Mouse (Mus musculus) olfactory bulb, adult 2 months (tissue): Measurements from ENCODE around the gene Lmod1. TPM values are rescaled to one million over a fixed set of nuclear protein-coding genes. Genes with fewer than 3 reads are reported as not detected.

Experiments used
- H3K27ac ChIP-seq: fragments of 200-500 bp; 2 replicates; pipeline ENCODE4 v1.5.1; 2012; ENCODE audit warnings: low read depth, low read length; ENCODE audit not compliant: insufficient read depth
- H3K4me1 ChIP-seq: fragments of 200-500 bp; 2 replicates; pipeline ENCODE4 v1.6.1; 2012; ENCODE audit warnings: low read length; ENCODE audit not compliant: control insufficient read depth, insufficient read depth
- H3K4me3 ChIP-seq: fragments of 200-500 bp; 2 replicates; pipeline ENCODE4 v1.5.1; 2012; ENCODE audit warnings: mild to moderate bottlenecking, low read depth, low read length, moderate library complexity; ENCODE audit not compliant: insufficient read depth
- CTCF ChIP-seq: fragments of 200-500 bp; IDR thresholded peaks from 2 replicates; pipeline ENCODE4 v1.5.1; 2012; ENCODE audit warnings: low read depth, mild to moderate bottlenecking, low read length, moderate library complexity; ENCODE audit not compliant: insufficient read depth
- POLR2A ChIP-seq: fragments of 200-500 bp; IDR thresholded peaks from 2 replicates; pipeline ENCODE4 v1.6.1; 2012; ENCODE audit warnings: mild to moderate bottlenecking, low read depth, low read length, moderate library complexity; ENCODE audit not compliant: insufficient read depth
- WGBS: fragments of 180-500 bp; shearing (Covaris S2); methylation state at CpG from one replicate; pipeline ENCODE4 v1.1.7; 2018; 5-methylcytosine and 5-hydroxymethylcytosine counted together
- polyA plus RNA-seq: library from polyadenylated mRNA; stranded (reverse); fragments of >200 nt; gene quantifications from 2 replicates; pipeline ENCODE4 v1.2.4, GENCODE M21; 2012; ENCODE audit warnings: low replicate concordance; ENCODE audit not compliant: missing spikeins, insufficient read depth, insufficient read length

Lmod1 gene
- polyA plus RNA-seq, 1 experiment = not detected

- 62% methylated on average over 4 of the region's 4 CpGs for WGBS
- Histone ChIP-seq H3K4me3 (no peak overlapping the region), H3K27ac (no peak overlapping the region), H3K4me1 (peaks cover 5% of the 10 kb centered on the region)
- no peak for TF ChIP-seq CTCF
- no peak for TF ChIP-seq POLR2A
Observed at GRCm38 (mm10) chr1:135312201-135312600, 12.4 kb upstream of the Lmod1 start.

GRCm38 (mm10) chr1:135313284-135314031 lies 11.1 kb upstream of the Lmod1 start, which contains the start of gene Timm17a:
Gene Timm17a, minus strand, starts transcription at chr1:135313778.
- TF ChIP-seq POLR2A (peak; percentile 70; the same call in 1 of the 2 replicates), CTCF (no peak)
- 0% methylated on average over 51 of the region's 51 CpGs for WGBS
- peak within 1 kb of the TSS; percentile 76 for H3K4me3 ChIP-seq
- H3K4me1 ChIP-seq = peaks cover 5% of the 10 kb centered on the region
- H3K27ac ChIP-seq = peak within 1 kb of the TSS; percentile 82

GRCm38 (mm10) chr1:135323367-135323901 lies 1.2 kb upstream of the Lmod1 start:
- Histone ChIP-seq H3K4me3 (no peak overlapping the region), H3K4me1 (no peaks in the 10 kb centered on the region), H3K27ac (no peak overlapping the region)
- 85% methylated on average over 7 of the region's 7 CpGs for WGBS
- TF ChIP-seq POLR2A (no peak), CTCF (no peak)

DNA sequence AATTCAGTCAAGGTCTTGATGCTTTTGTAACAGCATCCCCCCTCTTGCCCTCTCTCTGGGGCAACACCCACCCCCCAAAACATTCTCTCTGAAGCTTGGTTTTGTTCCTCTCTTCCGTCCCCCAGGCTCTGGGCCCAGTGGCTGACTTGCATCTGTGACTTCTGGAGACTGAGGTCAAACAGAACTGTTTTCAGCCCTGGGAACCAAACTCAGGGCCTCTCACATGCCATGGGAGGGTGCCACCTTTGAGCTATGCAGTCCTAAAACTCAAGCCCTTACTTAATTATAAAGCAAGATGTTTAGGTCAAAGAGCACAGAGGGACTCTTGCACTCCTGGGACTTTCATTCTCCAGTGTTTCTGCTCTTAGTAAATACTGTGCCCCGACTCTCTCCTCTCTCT lies 1.3 kb downstream of the Lmod1 start:
- no peaks in the 10 kb centered on the region for H3K4me1 ChIP-seq
- no peak for TF ChIP-seq POLR2A
- TF ChIP-seq CTCF = no peak
- 81% methylated on average over 2 of the region's 2 CpGs for WGBS
- H3K27ac ChIP-seq = no peak overlapping the region
- no peak overlapping the region for H3K4me3 ChIP-seq

DNA sequence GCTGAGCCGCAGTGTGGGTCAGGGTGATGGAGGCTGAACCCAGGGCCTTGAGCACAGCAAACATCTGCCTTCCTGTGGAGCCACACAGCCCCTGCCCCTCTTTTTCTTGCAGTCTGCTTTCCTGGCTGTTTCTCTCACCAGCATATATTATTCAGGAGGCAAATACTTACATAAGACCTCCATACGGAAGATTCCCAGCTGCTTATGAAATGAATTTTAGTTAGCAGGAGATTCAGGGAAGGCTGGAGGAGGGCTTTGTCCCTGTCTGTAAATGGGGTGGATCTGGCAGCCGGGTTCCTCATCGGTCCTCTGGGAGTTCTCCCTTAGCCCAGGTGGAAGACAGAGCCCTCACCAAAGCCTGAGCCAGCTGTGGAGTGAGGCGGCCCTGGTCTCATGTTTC lies 3.8 kb downstream of the Lmod1 start:
- WGBS = 81% methylated on average over 5 of the region's 5 CpGs

GRCm38 (mm10) chr1:135330578-135330977 lies 6.0 kb downstream of the Lmod1 start:
- Histone ChIP-seq H3K4me3 (no peak overlapping the region), H3K27ac (no peak overlapping the region), H3K4me1 (no peaks in the 10 kb centered on the region)
- WGBS = 76% methylated on average over 6 of the region's 6 CpGs
- TF ChIP-seq CTCF (no peak), POLR2A (no peak)

More for the DNA sequence above, 3.8 kb downstream of the Lmod1 start:
- Histone ChIP-seq H3K4me1 (no peaks in the 10 kb centered on the region), H3K27ac (no peak overlapping the region), H3K4me3 (no peak overlapping the region)
- no peak for TF ChIP-seq CTCF
- no peak for TF ChIP-seq POLR2A

DNA sequence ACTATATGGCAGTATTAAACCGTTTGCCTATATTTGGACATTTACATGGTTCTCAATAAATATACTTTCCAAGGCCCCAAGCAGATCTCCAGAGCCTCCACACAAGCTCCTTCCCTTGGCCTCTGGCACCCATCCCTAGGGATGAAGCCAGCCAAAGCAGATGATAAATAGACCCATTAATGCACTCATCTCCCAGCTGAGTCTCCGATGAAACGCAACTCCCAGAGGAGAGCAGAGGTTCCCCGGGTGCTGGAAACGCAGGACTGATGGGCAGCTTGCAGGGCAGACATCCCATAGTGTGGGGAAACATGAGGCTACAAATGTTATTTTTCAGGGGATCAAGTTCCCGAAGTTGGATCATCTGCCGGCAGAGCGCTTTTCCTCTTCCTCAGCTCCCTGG lies 17.3 kb downstream of the Lmod1 start:
- TF ChIP-seq CTCF (no peak), POLR2A (no peak)
- H3K27ac ChIP-seq = no peak overlapping the region
- H3K4me1 ChIP-seq = peaks cover 3% of the 10 kb centered on the region
- WGBS = 79% methylated on average over 8 of the region's 8 CpGs
- H3K4me3 ChIP-seq = no peak overlapping the region

GRCm38 (mm10) chr1:135344026-135344425 lies 19.4 kb downstream of the Lmod1 start:
- Histone ChIP-seq H3K4me1 (peaks cover 14% of the 10 kb centered on the region), H3K27ac (no peak overlapping the region), H3K4me3 (no peak overlapping the region)
- no peak for TF ChIP-seq POLR2A
- no peak for TF ChIP-seq CTCF
- WGBS = 75% methylated on average over 4 of the region's 4 CpGs

- Histone ChIP-seq H3K27ac (peak overlapping the region; percentile 33), H3K4me3 (no peak overlapping the region), H3K4me1 (peaks cover 14% of the 10 kb centered on the region)
- no peak for TF ChIP-seq POLR2A
- TF ChIP-seq CTCF = no peak
- WGBS = 72% methylated on average over 3 of the region's 3 CpGs
Observed at GRCm38 (mm10) chr1:135346891-135347290, 22.3 kb downstream of the Lmod1 start.
